Mouse (Mus musculus): ENCODE results near the gene Bsph1.

The Bsph1 gene

DNA sequence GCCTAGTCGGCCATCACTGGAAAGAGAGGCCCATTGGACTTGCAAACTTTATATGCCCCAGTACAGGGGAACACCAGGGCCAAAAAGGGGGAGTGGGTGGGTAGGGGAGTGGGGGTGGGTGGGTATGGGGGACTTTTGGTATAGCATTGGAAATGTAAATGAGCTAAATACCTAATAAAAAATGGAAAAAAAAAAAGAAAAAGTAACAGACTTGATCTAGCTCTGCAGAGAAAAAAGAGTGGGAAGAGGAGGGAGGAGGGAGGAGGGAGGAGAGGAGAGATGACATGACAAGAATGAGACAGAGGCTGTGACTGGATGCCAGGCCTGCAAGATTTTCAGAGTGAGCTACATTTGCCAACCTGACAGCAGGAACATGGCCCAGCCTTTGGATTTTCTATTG, at the start of gene Bsph1:
TSS of gene Bsph1 (plus strand) at position 301 of the 400 bp plus-strand sequence.
- DNase-seq (ENCODE audit: low spot score in 2 of 2) = peak; percentile 1 to 2

GRCm38 (mm10) chr7:13511539-13511938, 60.9 kb downstream of the Bsph1 start:
- DNase-seq (ENCODE audit: low spot score in 2 of 2) = peak; percentile 19 to 57

All from frontal cortex, postnatal 36 days (tissue).